Mouse (Mus musculus): ENCODE measurements at regions not wholly inside any gene's neighbourhood (a gene's known extent, or its start where the extent isn't known, plus 50 kb on each side); places are given as distances from the start of the nearest gene placed in this dataset.

DNA sequence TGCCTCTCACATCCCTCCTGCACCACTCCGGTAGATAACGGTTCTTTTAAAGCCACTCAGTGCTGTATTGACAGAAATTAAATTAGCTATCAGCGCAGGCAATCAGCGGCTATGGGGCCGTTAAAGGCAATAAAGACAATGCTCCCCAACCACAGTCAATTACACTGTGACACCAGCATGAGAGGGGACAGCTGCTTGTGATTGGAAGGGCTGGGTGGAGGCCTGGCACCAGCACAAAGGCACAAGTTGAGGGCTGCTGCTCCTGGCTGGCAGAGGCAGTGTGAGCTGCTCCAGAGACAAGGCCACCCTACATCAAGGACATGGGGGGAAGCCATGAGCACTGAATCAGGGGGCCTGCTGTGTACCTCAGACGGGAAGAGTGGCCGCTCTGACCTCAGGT lies 420.0 kb downstream of the Vrk1 start:
- no peak for TF ChIP-seq POLR2A (IDR thresholded peaks at IDR 0.05; ENCODE audit: borderline replicate concordance, insufficient read depth, low read length)
- TF ChIP-seq CTCF (IDR thresholded peaks at IDR 0.05; ENCODE audit: borderline replicate concordance, insufficient read depth, low read depth, low read length), result no peak

Data from cerebellum, adult 2 months (tissue).